Mouse (Mus musculus): ENCODE data around the gene Inhbb.

Gene Inhbb

DNA sequence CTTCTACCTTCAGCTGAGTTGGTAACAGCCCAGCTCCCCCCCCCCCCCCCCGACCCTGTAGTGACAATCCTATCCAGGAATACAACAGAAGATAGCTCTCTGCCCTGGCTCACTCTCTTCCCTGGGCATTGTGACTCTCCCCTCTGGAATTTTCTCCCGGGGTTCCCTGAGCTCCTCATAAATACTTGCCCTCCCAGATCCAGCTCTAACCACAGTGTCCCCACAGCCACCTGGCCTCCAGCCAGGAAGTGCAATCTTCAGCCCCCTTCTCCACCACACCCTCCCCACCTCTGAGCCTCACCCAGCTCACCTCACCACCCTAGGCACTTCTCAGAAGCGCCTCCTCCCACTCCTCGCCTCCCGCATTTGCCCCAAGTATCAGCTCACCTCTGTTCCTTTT is 46.7 kb downstream of the Inhbb start:
- no peak for DNase-seq (ENCODE audit: low spot score)

DNA sequence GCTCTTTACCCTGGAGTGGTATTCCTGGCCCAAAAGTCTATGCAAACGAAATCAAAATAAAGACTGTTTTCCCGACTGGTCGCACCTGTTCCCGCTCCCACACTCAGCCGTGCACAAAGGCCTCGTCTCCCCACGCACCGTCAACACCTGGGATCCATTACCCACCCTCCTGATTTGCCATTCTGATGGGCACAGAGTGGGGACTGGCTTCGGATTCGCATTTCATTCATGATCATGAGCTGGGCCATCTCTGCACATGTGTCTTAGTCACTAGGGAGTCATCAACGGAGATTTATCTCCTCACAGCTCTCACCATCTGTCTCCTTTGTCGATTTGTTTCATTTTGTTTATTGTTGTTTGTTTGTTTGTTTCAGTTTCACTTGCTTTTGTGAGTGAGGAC is 54.5 kb downstream of the Inhbb start:
- no peak for DNase-seq (ENCODE audit: low spot score)

DNA sequence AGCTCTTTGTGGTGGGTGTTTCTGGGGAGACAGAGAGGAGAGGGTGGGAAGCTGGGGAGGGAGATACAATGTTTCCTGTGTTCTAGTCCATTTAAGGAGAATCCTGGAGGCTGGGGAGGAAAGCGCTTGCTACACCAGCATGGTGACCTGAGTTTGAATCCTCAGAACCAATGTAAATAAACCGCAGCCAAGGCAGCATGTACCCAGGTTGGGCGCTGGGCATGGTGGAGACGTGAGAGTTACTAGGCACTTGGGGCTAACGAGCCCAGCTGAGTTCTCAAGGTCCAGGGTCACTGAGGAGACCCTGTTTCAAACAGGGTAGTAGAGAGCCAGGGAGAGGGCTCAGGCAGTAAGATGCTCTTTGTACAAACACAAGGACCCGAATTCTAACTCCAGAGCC is 55.7 kb downstream of the Inhbb start:
- no peak for DNase-seq (ENCODE audit: low spot score)
